Mouse (Mus musculus): Measurements from ENCODE around the gene Hoxa2. TPM values are rescaled to one million over a fixed set of nuclear protein-coding genes. Genes with fewer than 3 reads are reported as not detected.

Gene Hoxa2
- total RNA-seq, 1 experiment, result 0.27 TPM

DNA sequence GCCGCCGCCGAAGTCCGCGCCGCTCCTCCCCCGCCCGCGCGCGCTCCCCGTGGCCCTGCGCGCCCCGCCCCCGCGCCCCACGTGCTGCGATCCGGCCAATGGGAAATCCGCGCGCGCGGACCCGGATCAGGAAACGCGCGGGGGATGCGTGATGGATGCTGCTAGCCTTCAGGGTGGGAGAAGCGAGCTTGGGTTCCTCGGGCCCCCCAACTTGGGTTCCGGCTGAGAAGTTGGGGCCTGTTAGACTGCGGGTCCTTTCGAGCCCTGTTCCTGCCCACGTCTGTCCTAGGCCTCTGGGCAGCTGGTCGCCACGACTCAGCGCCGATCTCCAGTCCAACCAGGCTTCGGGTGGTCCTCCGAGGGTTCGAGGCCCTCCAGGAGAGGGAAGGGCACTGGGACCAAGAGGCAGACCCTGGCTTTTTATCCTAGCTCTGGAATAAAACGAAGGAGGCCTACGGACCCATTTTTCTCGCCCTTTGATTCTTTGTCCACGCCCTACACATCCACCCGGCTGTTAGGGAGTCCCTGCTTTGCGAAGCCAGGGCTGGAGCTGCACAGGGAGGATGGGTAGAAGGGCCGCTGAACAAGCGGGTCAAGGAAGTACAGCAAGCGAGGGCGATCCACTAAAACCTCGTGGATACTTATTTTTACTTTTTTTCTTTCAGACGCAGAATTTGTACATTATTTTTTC is 27.4 kb upstream of the Hoxa2 start:
- no peaks in the 10 kb centered on the region for H3K9me3 ChIP-seq (ENCODE audit: control insufficient read depth, insufficient read depth, low read depth, low read length)
- TF ChIP-seq ZC3H11A (IDR thresholded peaks at IDR 0.05; ENCODE audit: borderline replicate concordance, low read depth, low read length) (no peak), HCFC1 (IDR thresholded peaks at IDR 0.05; ENCODE audit: borderline replicate concordance, insufficient read depth, low read length) (no peak), ZNF384 (IDR thresholded peaks at IDR 0.05; ENCODE audit: low read depth, low read length) (no peak)
- H3K4me3 ChIP-seq (ENCODE audit: insufficient read depth in 1 of 2, low read depth in 1 of 2, low read length in 2 of 2, poor library complexity in 1 of 2, severe bottlenecking in 1 of 2), result peak overlapping the region; percentile 67 to 74
- peak overlapping the region; percentile 67 for H3K9ac ChIP-seq (ENCODE audit: insufficient read depth, low read depth, low read length, poor library complexity, severe bottlenecking)
- in situ Hi-C loops (cut with MboI; ENCODE audit: low sequenced_read_pairs in 2 of 2, unreplicated experiment in 2 of 2), result no loop called here
- H3K4me1 ChIP-seq (ENCODE audit: control insufficient read depth in 2 of 2, insufficient read depth in 2 of 2, low read length in 2 of 2, poor library complexity in 1 of 2), result peaks cover 0 to 2% of the 10 kb centered on the region in 2 experiments; a peak in 1 of 4 replicates
- no peaks in the 10 kb centered on the region for H3K36me3 ChIP-seq (ENCODE audit: control insufficient read depth, insufficient read depth, low read length, poor library complexity, severe bottlenecking)
- no peak for DNase-seq (ENCODE audit: low read depth, low spot score)
- no peak overlapping the region for H3K27ac ChIP-seq (ENCODE audit: insufficient read depth, low read depth, low read length, poor library complexity, severe bottlenecking)

DNA sequence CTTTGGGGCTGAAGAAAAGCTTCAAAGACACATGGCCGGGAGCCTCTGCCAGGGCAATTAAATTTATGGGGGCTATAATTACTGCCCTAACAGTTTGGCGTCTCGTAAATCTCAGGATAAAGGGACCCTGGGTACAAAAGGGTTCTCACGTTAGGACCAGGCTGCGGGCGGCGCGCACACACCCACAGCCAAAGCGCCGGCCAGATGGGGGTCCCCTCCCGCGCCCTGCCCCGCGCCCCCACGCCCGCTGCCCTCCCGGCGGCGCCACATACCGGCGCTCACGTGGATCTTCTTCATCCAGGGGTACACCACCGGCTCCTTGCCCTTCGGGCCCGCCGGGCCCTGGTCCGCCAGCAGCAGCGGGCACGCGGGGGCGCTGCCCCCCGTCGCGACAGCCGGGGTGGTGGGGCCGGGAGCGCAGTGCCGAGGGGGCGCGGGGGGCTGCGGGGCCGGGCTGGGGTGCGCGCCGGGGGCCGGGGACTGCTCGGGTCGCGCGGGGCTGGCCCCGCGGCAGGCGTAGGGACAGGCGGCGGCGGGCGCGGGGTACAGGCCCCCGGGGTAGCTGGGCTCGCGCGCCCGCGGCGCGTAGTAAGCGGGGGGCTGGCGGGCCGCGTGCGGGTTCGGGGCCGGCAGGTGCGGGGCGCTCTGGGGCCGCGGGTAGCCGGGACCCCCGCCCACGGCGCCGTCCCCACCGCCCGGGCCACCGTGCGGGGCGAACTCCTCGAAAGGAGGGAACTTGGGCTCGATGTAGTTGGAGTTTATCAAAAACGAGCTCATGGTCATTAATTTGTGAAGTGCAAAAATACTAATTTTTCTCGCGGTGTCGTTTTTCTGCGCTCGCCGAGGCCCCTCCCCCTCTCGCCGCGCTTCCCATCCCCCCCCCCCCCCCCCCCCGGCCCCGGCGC is 26.5 kb upstream of the Hoxa2 start, which contains the start of gene Hoxa4:
TSS of gene Hoxa4 (minus strand) at position 848 of the 905 bp plus-strand sequence.
- no peak for DNase-seq (ENCODE audit: low read depth, low spot score)
- H3K9ac ChIP-seq (ENCODE audit: insufficient read depth, low read depth, low read length, poor library complexity, severe bottlenecking), result peak within 1 kb of the TSS; percentile 67
- in situ Hi-C loops (cut with MboI; ENCODE audit: low sequenced_read_pairs in 2 of 2, unreplicated experiment in 2 of 2), result no loop called here
- peak within 1 kb of the TSS; percentile 67 to 74 for H3K4me3 ChIP-seq (ENCODE audit: insufficient read depth in 1 of 2, low read depth in 1 of 2, low read length in 2 of 2, poor library complexity in 1 of 2, severe bottlenecking in 1 of 2)
- H3K36me3 ChIP-seq (ENCODE audit: control insufficient read depth, insufficient read depth, low read length, poor library complexity, severe bottlenecking), result no peaks in the 10 kb centered on the region
- no peaks in the 10 kb centered on the region for H3K9me3 ChIP-seq (ENCODE audit: control insufficient read depth, insufficient read depth, low read depth, low read length)
- H3K27ac ChIP-seq (ENCODE audit: insufficient read depth, low read depth, low read length, poor library complexity, severe bottlenecking), result no peak within 1 kb of the TSS
- no peak for TF ChIP-seq ZC3H11A (IDR thresholded peaks at IDR 0.05; ENCODE audit: borderline replicate concordance, low read depth, low read length)
- no peak for TF ChIP-seq MAFK (IDR thresholded peaks at IDR 0.05; ENCODE audit: insufficient read depth, low read depth, low read length)
- no peak for TF ChIP-seq HCFC1 (IDR thresholded peaks at IDR 0.05; ENCODE audit: borderline replicate concordance, insufficient read depth, low read length)
- no peak for TF ChIP-seq CHD2 (IDR thresholded peaks at IDR 0.05; ENCODE audit: low read depth, low read length)
- no peak for TF ChIP-seq ZNF384 (IDR thresholded peaks at IDR 0.05; ENCODE audit: low read depth, low read length)
- peaks cover 0 to 2% of the 10 kb centered on the region in 2 experiments; a peak in 1 of 4 replicates for H3K4me1 ChIP-seq (ENCODE audit: control insufficient read depth in 2 of 2, insufficient read depth in 2 of 2, low read length in 2 of 2, poor library complexity in 1 of 2)

DNA sequence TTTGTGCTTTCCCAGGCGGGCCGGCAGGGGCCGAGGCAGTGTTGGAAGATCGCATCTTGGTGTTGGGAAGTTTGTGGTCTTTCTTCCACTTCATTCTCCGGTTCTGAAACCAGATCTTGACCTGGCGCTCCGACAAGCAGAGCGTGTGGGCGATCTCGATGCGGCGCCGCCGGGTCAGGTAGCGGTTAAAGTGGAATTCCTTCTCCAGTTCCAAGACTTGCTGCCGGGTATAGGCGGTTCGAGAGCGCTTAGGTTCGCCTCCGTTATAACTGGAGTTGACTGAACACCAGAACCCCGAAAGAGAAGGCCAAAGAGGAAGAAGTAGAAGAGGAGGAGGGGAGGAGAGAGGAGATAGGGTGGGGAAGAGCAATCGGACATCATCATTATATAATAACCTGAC is 25.8 kb upstream of the Hoxa2 start:
- no peak overlapping the region for H3K4me3 ChIP-seq (ENCODE audit: insufficient read depth in 1 of 2, low read depth in 1 of 2, low read length in 2 of 2, poor library complexity in 1 of 2, severe bottlenecking in 1 of 2)
- H3K9ac ChIP-seq (ENCODE audit: insufficient read depth, low read depth, low read length, poor library complexity, severe bottlenecking), result no peak overlapping the region
- H3K4me1 ChIP-seq (ENCODE audit: control insufficient read depth in 2 of 2, insufficient read depth in 2 of 2, low read length in 2 of 2, poor library complexity in 1 of 2), result peaks cover 0 to 2% of the 10 kb centered on the region in 2 experiments; a peak in 1 of 4 replicates
- in situ Hi-C loops (cut with MboI; ENCODE audit: low sequenced_read_pairs in 2 of 2, unreplicated experiment in 2 of 2), result no loop called here
- no peak for DNase-seq (ENCODE audit: low read depth, low spot score)
- TF ChIP-seq ZC3H11A (IDR thresholded peaks at IDR 0.05; ENCODE audit: borderline replicate concordance, low read depth, low read length), result no peak
- no peaks in the 10 kb centered on the region for H3K9me3 ChIP-seq (ENCODE audit: control insufficient read depth, insufficient read depth, low read depth, low read length)
- H3K36me3 ChIP-seq (ENCODE audit: control insufficient read depth, insufficient read depth, low read length, poor library complexity, severe bottlenecking), result no peaks in the 10 kb centered on the region
- no peak overlapping the region for H3K27ac ChIP-seq (ENCODE audit: insufficient read depth, low read depth, low read length, poor library complexity, severe bottlenecking)

DNA sequence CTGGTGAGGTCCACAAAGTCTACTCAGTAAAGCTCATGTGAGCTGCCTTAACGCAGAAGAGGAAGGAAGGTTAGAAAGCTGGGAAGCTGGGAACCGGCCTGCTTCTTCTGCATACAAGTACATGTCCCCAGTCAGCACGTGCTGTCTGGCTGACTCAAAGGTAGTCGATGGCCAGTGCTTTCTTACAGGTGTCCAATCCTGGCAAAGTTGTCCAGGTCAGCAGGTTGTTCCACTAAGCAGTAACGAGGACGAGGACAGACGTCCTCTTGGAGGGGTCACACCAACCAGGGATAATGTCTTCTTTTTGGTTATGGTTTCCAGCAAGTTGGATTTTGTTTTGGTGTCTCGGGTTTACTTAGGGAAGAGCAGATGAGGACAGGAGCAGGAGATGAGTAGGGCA is 25.3 kb upstream of the Hoxa2 start:
- Histone ChIP-seq H3K4me1 (ENCODE audit: control insufficient read depth in 2 of 2, insufficient read depth in 2 of 2, low read length in 2 of 2, poor library complexity in 1 of 2) (peaks cover 0 to 2% of the 10 kb centered on the region in 2 experiments; a peak in 1 of 4 replicates), H3K27ac (ENCODE audit: insufficient read depth, low read depth, low read length, poor library complexity, severe bottlenecking) (no peak overlapping the region), H3K36me3 (ENCODE audit: control insufficient read depth, insufficient read depth, low read length, poor library complexity, severe bottlenecking) (no peaks in the 10 kb centered on the region), H3K9me3 (ENCODE audit: control insufficient read depth, insufficient read depth, low read depth, low read length) (no peaks in the 10 kb centered on the region), H3K9ac (ENCODE audit: insufficient read depth, low read depth, low read length, poor library complexity, severe bottlenecking) (no peak overlapping the region), H3K4me3 (ENCODE audit: insufficient read depth in 1 of 2, low read depth in 1 of 2, low read length in 2 of 2, poor library complexity in 1 of 2, severe bottlenecking in 1 of 2) (no peak overlapping the region)
- DNase-seq (ENCODE audit: low read depth, low spot score), result no peak
- TF ChIP-seq HCFC1 (IDR thresholded peaks at IDR 0.05; ENCODE audit: borderline replicate concordance, insufficient read depth, low read length) (no peak), MAFK (IDR thresholded peaks at IDR 0.05; ENCODE audit: insufficient read depth, low read depth, low read length) (no peak), ZNF384 (IDR thresholded peaks at IDR 0.05; ENCODE audit: low read depth, low read length) (no peak), ZC3H11A (IDR thresholded peaks at IDR 0.05; ENCODE audit: borderline replicate concordance, low read depth, low read length) (no peak), CHD2 (IDR thresholded peaks at IDR 0.05; ENCODE audit: low read depth, low read length) (no peak)
- in situ Hi-C loops (cut with MboI; ENCODE audit: low sequenced_read_pairs in 2 of 2, unreplicated experiment in 2 of 2), result no loop called here

All from ES-E14 (cell line).